ENCODE assay signal across 14 mouse cellular contexts in genomic region chr7:110777146-110778001, GRCm38 (mm10). TPM values are rescaled to one million over a fixed set of nuclear protein-coding genes. Genes with fewer than 3 reads are reported as not detected.
DNase-seq lines count a peak whose midpoint lies in the region; ATAC-seq lines count a peak whose summit lies in the region.
"Had no signal": no experiment of that assay in that cellular context is flagged by ENCODE, and none has a peak within 500 bp of the region (broad histone marks: within the 10 kb centered on the region; RNA-seq: fewer than 3 reads in every experiment).

No protein-coding gene starts in this region.

- H3K4me1 ChIP-seq in midbrain, embryonic 10.5 days = peaks cover 23% of the 10 kb centered on the region
- peaks cover 15% of the 10 kb centered on the region for H3K4me1 ChIP-seq in midbrain, embryonic 16.5 days (ENCODE audit: control insufficient read depth, insufficient read depth, low read length)
- H3K4me1 ChIP-seq in liver, embryonic 13.5 days (replicated peaks) = peaks cover 96% of the 10 kb centered on the region

- no peak overlapping the region for H3K4me2 ChIP-seq in midbrain, embryonic 16.5 days (ENCODE audit: low read length)
- peak overlapping the region; percentile 75 for H3K4me2 ChIP-seq in liver, embryonic 13.5 days
- H3K4me2 ChIP-seq: hindbrain, embryonic 12.5 days had no signal

- H3K36me3 ChIP-seq in midbrain, embryonic 10.5 days = no peaks in the 10 kb centered on the region
- 0 out of 2 replicates have a peak, but pooled peaks cover 3% of the 10 kb centered on the region for H3K36me3 ChIP-seq in midbrain, embryonic 16.5 days (ENCODE audit: control insufficient read depth, insufficient read depth, low read length)
- H3K36me3 ChIP-seq in liver, embryonic 13.5 days = peaks cover 37% of the 10 kb centered on the region
- H3K36me3 ChIP-seq: hindbrain, embryonic 12.5 days had no signal

- no peak for ATAC-seq in midbrain, embryonic 16.5 days
- no peak for ATAC-seq in liver, embryonic 13.5 days (ENCODE audit: low read depth)
- ATAC-seq: intestine, postnatal 0 days had no signal

- peak overlapping the region; percentile 28; the same call in 1 of the 2 replicates for H3K27ac ChIP-seq in midbrain, embryonic 10.5 days (replicated peaks)
- H3K27ac ChIP-seq in midbrain, embryonic 16.5 days (ENCODE audit: low read length) = no peak overlapping the region
- H3K27ac ChIP-seq in liver, embryonic 13.5 days = peak overlapping the region; percentile 98
- H3K27ac ChIP-seq: hindbrain, embryonic 12.5 days; left cerebral cortex, adult 2 months had no signal

- H3K9ac ChIP-seq in midbrain, embryonic 16.5 days (ENCODE audit: low read depth, low read length) = no peak overlapping the region
- peak overlapping the region; percentile 89 for H3K9ac ChIP-seq in liver, embryonic 13.5 days
- H3K9ac ChIP-seq: hindbrain, embryonic 12.5 days had no signal

- no peak for DNase-seq in midbrain, embryonic 10.5 days (ENCODE audit: low spot score)
- DNase-seq in ZHBTc4 (ENCODE audit: low read depth, low spot score) = peak; percentile 45
- no peak for DNase-seq in liver, embryonic 13.5 days
- DNase-seq in layer of hippocampus, adult 9-11 months = no peak
- no peak for DNase-seq in urinary bladder, adult 18-20 months (ENCODE audit: low spot score in 2 of 2)
- DNase-seq in B cell, adult 2 months = no peak
- DNase-seq: cerebellum, adult 18-20 months; gastrocnemius, postnatal 36 days; kidney, postnatal 4 days had no signal

- peaks cover 5% of the 10 kb centered on the region; the same call in 1 of the 2 replicates for H3K27me3 ChIP-seq in midbrain, embryonic 10.5 days (ENCODE audit: low read depth, poor library complexity, severe bottlenecking)
- no peaks in the 10 kb centered on the region for H3K27me3 ChIP-seq in midbrain, embryonic 16.5 days (ENCODE audit: control insufficient read depth, insufficient read depth, low read depth, low read length)
- H3K27me3 ChIP-seq in liver, embryonic 13.5 days = no peaks in the 10 kb centered on the region

- WGBS in midbrain, embryonic 10.5 days = 84% methylated on average over 18 of the region's 18 CpGs
- 77% methylated on average over 18 of the region's 18 CpGs for WGBS in midbrain, embryonic 16.5 days
- 83% methylated on average over 18 of the region's 18 CpGs for WGBS in liver, embryonic 13.5 days (ENCODE audit: insufficient replicate concordance)

- no peaks in the 10 kb centered on the region for H3K9me3 ChIP-seq in midbrain, embryonic 10.5 days (replicated peaks)
- H3K9me3 ChIP-seq in midbrain, embryonic 16.5 days (replicated peaks; ENCODE audit: control insufficient read depth, low read length, poor library complexity, severe bottlenecking) = no peaks in the 10 kb centered on the region
- H3K9me3 ChIP-seq in liver, embryonic 13.5 days (replicated peaks) = no peaks in the 10 kb centered on the region
- H3K9me3 ChIP-seq: hindbrain, embryonic 12.5 days; megakaryocyte, embryonic 14.5 days had no signal

- no peak overlapping the region for H3K4me3 ChIP-seq in midbrain, embryonic 10.5 days
- H3K4me3 ChIP-seq in midbrain, embryonic 16.5 days (ENCODE audit: low read depth, low read length) = no peak overlapping the region
- peak overlapping the region; percentile 25; the same call in 1 of the 2 replicates for H3K4me3 ChIP-seq in liver, embryonic 13.5 days (replicated peaks)
- H3K4me3 ChIP-seq: hindbrain, embryonic 12.5 days; left cerebral cortex, adult 2 months; megakaryocyte, embryonic 14.5 days had no signal

RNA-seq across cellular contexts. Expression of gene Ampd3, which starts 9.4 kb away (rescaled TPM):
- polyA plus RNA-seq in midbrain, embryonic 10.5 days (2016; fragmentation: Nextera tagmentation; extraction: Ambion mirVana) = 0.81 and 0.95 TPM in 2 replicates
- polyA plus RNA-seq in midbrain, embryonic 16.5 days (2015; fragmentation: Nextera tagmentation; extraction: Ambion mirVana) = 10.3 and 13.9 TPM in 2 replicates
- 26.2 and 34.2 TPM in 2 replicates for polyA plus RNA-seq in liver, embryonic 13.5 days (2015; fragmentation: Nextera tagmentation; extraction: Ambion mirVana)
